Mouse (Mus musculus): ENCODE data around the gene Kcnh4. TPM values are rescaled to one million over a fixed set of nuclear protein-coding genes. Genes with fewer than 3 reads are reported as not detected.
A peak's percentile ranks its signal among the peaks of the same experiment; 100 is the strongest.

Kcnh4 gene
- polyA plus RNA-seq, 1 experiment from 2014 or later: not detected

GRCm38 (mm10) chr11:100762831-100763230, 3.1 kb upstream of the Kcnh4 start, which contains the start of gene Hcrt:
Hcrt (minus strand) TSS chr11:100762931.
- H3K4me3 ChIP-seq: peak within 1 kb of the TSS; percentile 44
- peaks cover 4% of the 10 kb centered on the region; the same call in 1 of the 2 replicates for H3K36me3 ChIP-seq
- no peak for ATAC-seq (ENCODE audit: insufficient number of reproducible peaks, low FRiP score)
- H3K27ac ChIP-seq (ENCODE audit: poor library complexity, severe bottlenecking): no peak within 1 kb of the TSS
- H3K4me2 ChIP-seq: peak within 1 kb of the TSS; percentile 82
- H3K4me1 ChIP-seq (replicated peaks): peaks cover 18% of the 10 kb centered on the region
- no peaks in the 10 kb centered on the region for H3K9me3 ChIP-seq (replicated peaks)
- H3K9ac ChIP-seq: peak within 1 kb of the TSS; percentile 72
- WGBS: 80% methylated on average over 7 of the region's 7 CpGs
- H3K27me3 ChIP-seq (replicated peaks): peaks cover 48% of the 10 kb centered on the region

GRCm38 (mm10) chr11:100761547-100762045, 1.9 kb upstream of the Kcnh4 start:
- H3K9me3 ChIP-seq (replicated peaks): no peaks in the 10 kb centered on the region
- H3K27ac ChIP-seq (ENCODE audit: poor library complexity, severe bottlenecking): no peak overlapping the region
- WGBS: under 1% methylated on average over 27 of the region's 27 CpGs
- H3K4me3 ChIP-seq: peak overlapping the region; percentile 44
- H3K4me2 ChIP-seq: peak overlapping the region; percentile 82
- ATAC-seq (ENCODE audit: insufficient number of reproducible peaks, low FRiP score): peak; percentile 58
- H3K27me3 ChIP-seq (replicated peaks): peaks cover 60% of the 10 kb centered on the region
- H3K9ac ChIP-seq: peak overlapping the region; percentile 72
- peaks cover 18% of the 10 kb centered on the region for H3K4me1 ChIP-seq (replicated peaks)
- H3K36me3 ChIP-seq: peaks cover 4% of the 10 kb centered on the region; the same call in 1 of the 2 replicates

DNA sequence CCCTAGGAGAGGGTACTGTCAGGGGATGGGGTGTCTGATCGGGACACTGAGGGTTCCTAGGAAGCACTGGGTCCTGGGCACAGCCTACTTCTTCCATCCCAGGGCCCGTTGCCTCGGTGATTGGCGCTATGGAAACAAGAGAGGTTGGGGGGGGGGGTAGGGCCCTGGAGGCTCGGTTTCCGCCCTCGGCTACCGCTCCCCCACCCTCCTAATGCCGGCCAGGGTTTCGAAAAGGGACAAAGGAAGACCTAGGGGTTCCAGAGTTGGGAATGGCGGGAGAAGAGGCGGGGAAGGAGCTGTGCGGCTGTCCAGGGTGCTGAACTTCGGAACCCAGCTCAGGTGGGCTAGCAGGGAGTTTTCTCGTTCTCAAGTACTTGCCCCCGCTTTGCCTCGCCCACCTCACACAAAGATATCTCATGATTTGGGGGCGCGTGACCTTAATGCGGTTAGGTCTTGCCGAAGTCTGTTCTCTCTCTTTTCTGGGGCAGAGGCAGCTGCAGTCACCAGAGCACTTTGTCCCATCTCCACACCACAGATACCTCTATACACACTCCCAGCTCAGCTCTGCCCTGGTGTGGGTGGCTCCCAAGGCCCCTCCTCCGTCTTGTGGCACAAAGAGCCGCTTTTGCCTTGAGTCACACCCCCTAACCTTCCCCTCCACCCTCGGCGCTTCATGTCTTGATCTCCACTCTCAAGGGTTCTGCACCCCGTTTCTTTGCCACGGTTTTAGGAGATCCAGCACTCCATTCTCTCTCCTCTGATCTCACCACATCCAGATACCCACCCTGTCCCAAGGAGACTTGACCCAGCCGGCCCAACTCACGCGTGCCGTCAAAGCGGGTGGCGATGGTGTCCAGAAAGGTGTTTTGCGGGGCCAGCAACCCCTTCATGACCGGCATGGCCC, 783 bp downstream of the Kcnh4 start:
- H3K4me2 ChIP-seq: peak overlapping the region; percentile 60
- peak overlapping the region; percentile 32 for H3K4me3 ChIP-seq
- no peak for ATAC-seq (ENCODE audit: insufficient number of reproducible peaks, low FRiP score)
- no peak overlapping the region for H3K9ac ChIP-seq
- H3K36me3 ChIP-seq: no peaks in the 10 kb centered on the region
- WGBS: 2% methylated on average over 35 of the region's 35 CpGs
- H3K9me3 ChIP-seq (replicated peaks): no peaks in the 10 kb centered on the region
- peaks cover 18% of the 10 kb centered on the region for H3K4me1 ChIP-seq (replicated peaks)
- H3K27me3 ChIP-seq (replicated peaks): peaks cover 84% of the 10 kb centered on the region
- no peak overlapping the region for H3K27ac ChIP-seq (ENCODE audit: poor library complexity, severe bottlenecking)

DNA sequence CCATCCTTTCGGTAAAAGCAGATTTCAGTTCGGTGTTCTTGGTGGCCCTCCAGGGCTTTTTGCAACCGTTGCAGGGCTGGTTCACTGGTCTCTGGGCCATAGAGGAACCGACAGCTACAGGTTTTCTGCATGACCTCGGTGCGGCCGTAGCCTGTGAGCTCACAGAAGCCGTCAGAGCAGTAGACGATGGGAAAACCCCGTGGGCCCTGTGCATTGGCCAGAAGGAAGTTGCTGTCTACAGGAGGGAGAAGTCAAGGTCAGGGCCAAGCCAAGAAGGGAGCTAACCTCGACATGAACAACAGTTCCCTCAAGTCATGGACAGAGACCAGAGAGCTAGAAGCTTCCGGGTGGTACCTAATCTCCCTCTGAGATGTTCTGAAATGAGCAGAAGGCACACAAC, 2.2 kb downstream of the Kcnh4 start:
- no peak overlapping the region for H3K4me2 ChIP-seq
- H3K9ac ChIP-seq: no peak overlapping the region
- no peaks in the 10 kb centered on the region for H3K36me3 ChIP-seq
- WGBS: 81% methylated on average over 12 of the region's 12 CpGs
- no peak overlapping the region for H3K4me3 ChIP-seq
- H3K27ac ChIP-seq (ENCODE audit: poor library complexity, severe bottlenecking): no peak overlapping the region
- H3K9me3 ChIP-seq (replicated peaks): no peaks in the 10 kb centered on the region
- peaks cover 18% of the 10 kb centered on the region for H3K4me1 ChIP-seq (replicated peaks)
- peaks cover 83% of the 10 kb centered on the region for H3K27me3 ChIP-seq (replicated peaks)
- no peak for ATAC-seq (ENCODE audit: insufficient number of reproducible peaks, low FRiP score)

GRCm38 (mm10) chr11:100756476-100756875, 3.3 kb downstream of the Kcnh4 start:
- H3K27me3 ChIP-seq (replicated peaks): peaks cover 86% of the 10 kb centered on the region

DNA sequence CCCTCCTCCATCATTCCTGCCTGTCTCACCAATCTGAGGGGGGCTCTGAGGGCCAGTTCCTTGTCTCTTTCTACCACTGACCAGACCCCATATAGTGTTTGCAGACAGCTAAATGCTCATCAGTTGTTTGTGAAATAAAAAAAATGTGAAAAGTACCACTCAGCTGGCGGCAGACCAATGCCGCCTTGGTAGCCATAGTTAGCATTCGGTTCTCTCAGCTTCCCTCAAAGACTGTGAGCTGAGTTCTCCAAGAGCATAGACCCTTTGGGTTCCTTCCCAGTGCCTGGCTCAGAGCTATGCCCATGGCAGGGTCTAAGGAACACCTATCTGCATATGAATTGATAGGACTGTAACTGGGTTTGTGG, 5.1 kb downstream of the Kcnh4 start:
- no peak overlapping the region for H3K4me3 ChIP-seq
- 83% methylated on average over 3 of the region's 3 CpGs for WGBS
- no peak overlapping the region for H3K27ac ChIP-seq (ENCODE audit: poor library complexity, severe bottlenecking)
- H3K4me2 ChIP-seq: no peak overlapping the region
- H3K27me3 ChIP-seq (replicated peaks): peaks cover 84% of the 10 kb centered on the region
- H3K9me3 ChIP-seq (replicated peaks): no peaks in the 10 kb centered on the region; the same call in 1 of the 2 replicates
- no peak overlapping the region for H3K9ac ChIP-seq
- no peak for ATAC-seq (ENCODE audit: insufficient number of reproducible peaks, low FRiP score)
- no peaks in the 10 kb centered on the region for H3K36me3 ChIP-seq
- peaks cover 9% of the 10 kb centered on the region for H3K4me1 ChIP-seq (replicated peaks)

More at GRCm38 (mm10) chr11:100756476-100756875, 3.3 kb downstream of the Kcnh4 start:
- Histone ChIP-seq H3K9ac (no peak overlapping the region), H3K4me2 (no peak overlapping the region), H3K9me3 (replicated peaks) (no peaks in the 10 kb centered on the region; the same call in 1 of the 2 replicates), H3K27ac (ENCODE audit: poor library complexity, severe bottlenecking) (no peak overlapping the region), H3K4me3 (no peak overlapping the region), H3K4me1 (replicated peaks) (peaks cover 12% of the 10 kb centered on the region), H3K36me3 (no peaks in the 10 kb centered on the region)
- 58% methylated on average over 6 of the region's 6 CpGs for WGBS
- ATAC-seq (ENCODE audit: insufficient number of reproducible peaks, low FRiP score): no peak

GRCm38 (mm10) chr11:100754021-100754692, 5.6 kb downstream of the Kcnh4 start:
- H3K4me2 ChIP-seq: no peak overlapping the region
- 76% methylated on average over 12 of the region's 12 CpGs for WGBS
- H3K9me3 ChIP-seq (replicated peaks): no peaks in the 10 kb centered on the region; the same call in 1 of the 2 replicates
- H3K27me3 ChIP-seq (replicated peaks): peaks cover 84% of the 10 kb centered on the region
- H3K9ac ChIP-seq: no peak overlapping the region
- no peak overlapping the region for H3K4me3 ChIP-seq
- peaks cover 4% of the 10 kb centered on the region; the same call in 1 of the 2 replicates for H3K4me1 ChIP-seq (replicated peaks)
- no peak for ATAC-seq (ENCODE audit: insufficient number of reproducible peaks, low FRiP score)
- H3K27ac ChIP-seq (ENCODE audit: poor library complexity, severe bottlenecking): no peak overlapping the region
- H3K36me3 ChIP-seq: no peaks in the 10 kb centered on the region

DNA sequence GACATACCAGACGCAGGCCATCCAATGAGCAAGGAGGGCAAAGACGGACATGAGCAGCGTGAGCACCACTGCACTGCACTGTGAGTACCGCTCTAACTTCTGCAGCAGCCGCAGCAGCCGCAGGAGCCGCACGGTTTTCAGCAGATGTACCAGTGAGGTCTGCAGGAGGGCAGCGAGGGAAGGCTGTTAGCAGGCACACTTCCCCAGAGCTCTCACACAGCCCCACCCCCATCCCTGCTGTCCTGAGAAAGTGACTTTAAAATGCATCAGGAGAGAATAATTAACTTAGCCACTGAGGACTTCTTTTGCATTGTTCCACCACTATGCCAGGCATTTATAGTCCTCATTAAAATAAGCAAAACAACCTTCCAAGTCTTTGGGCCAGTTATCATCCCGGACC, 7.4 kb downstream of the Kcnh4 start:
- H3K27me3 ChIP-seq (replicated peaks): peaks cover 86% of the 10 kb centered on the region
- H3K27ac ChIP-seq (ENCODE audit: poor library complexity, severe bottlenecking): no peak overlapping the region
- H3K9me3 ChIP-seq (replicated peaks): no peaks in the 10 kb centered on the region; the same call in 1 of the 2 replicates
- H3K9ac ChIP-seq: no peak overlapping the region
- 33% methylated on average over 10 of the region's 10 CpGs for WGBS
- no peak overlapping the region for H3K4me3 ChIP-seq
- no peaks in the 10 kb centered on the region for H3K36me3 ChIP-seq
- H3K4me1 ChIP-seq (replicated peaks): no peaks in the 10 kb centered on the region
- no peak overlapping the region for H3K4me2 ChIP-seq
- ATAC-seq (ENCODE audit: insufficient number of reproducible peaks, low FRiP score): no peak

GRCm38 (mm10) chr11:100750127-100750526, 9.6 kb downstream of the Kcnh4 start:
- H3K27me3 ChIP-seq (replicated peaks): peaks cover 87% of the 10 kb centered on the region
- no peak overlapping the region for H3K4me2 ChIP-seq
- H3K4me1 ChIP-seq (replicated peaks): no peaks in the 10 kb centered on the region
- WGBS: 83% methylated on average over 16 of the region's 16 CpGs
- no peak overlapping the region for H3K4me3 ChIP-seq
- ATAC-seq (ENCODE audit: insufficient number of reproducible peaks, low FRiP score): no peak
- H3K27ac ChIP-seq (ENCODE audit: poor library complexity, severe bottlenecking): no peak overlapping the region
- no peaks in the 10 kb centered on the region for H3K36me3 ChIP-seq
- no peaks in the 10 kb centered on the region; the same call in 1 of the 2 replicates for H3K9me3 ChIP-seq (replicated peaks)
- no peak overlapping the region for H3K9ac ChIP-seq

DNA sequence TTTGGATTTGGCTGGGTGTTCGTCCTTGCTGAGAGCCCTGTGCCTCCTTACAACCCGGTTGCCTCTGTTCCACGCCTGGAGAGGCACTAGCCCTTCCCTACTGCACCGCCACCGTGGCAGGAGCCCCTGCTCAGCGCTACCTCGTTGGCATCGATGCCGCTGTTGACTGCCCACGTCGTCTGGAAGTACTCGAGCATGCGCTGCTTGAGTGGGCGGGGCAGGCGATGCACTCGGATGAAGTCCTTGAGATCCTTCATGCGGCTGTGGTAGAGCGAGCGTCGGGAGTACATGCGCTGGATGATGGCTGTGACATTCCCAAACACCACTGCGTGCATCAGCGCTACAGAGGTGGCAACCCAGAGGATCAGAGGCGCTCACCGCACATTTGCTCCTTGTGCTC, 10.3 kb downstream of the Kcnh4 start:
- H3K27me3 ChIP-seq (replicated peaks): peaks cover 81% of the 10 kb centered on the region
- no peaks in the 10 kb centered on the region for H3K36me3 ChIP-seq
- H3K9me3 ChIP-seq (replicated peaks): no peaks in the 10 kb centered on the region; the same call in 1 of the 2 replicates
- H3K4me1 ChIP-seq (replicated peaks): no peaks in the 10 kb centered on the region
- ATAC-seq (ENCODE audit: insufficient number of reproducible peaks, low FRiP score): no peak
- no peak overlapping the region for H3K9ac ChIP-seq
- H3K4me2 ChIP-seq: no peak overlapping the region
- WGBS: 28% methylated on average over 25 of the region's 25 CpGs
- H3K4me3 ChIP-seq: no peak overlapping the region
- H3K27ac ChIP-seq (ENCODE audit: poor library complexity, severe bottlenecking): no peak overlapping the region

DNA sequence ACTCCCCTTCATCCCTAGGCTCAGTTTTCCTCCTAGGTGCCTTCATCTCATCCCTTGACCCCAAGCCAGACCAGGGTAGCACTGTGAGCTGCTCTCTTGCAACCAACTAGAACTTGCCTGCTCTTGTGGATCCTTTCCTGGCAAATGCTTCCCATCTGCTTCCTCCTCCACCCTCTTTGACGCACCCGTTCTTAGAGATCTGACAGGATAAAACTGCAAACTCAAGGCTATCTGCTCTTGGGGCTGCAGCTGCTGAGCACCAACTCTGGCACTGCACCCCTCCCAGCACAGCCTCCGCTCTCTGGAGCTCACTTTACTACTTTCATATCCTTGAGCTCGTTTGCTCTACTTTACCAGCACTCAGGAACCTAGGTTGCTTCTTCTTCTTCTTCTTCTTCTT, 11.1 kb downstream of the Kcnh4 start:
- ATAC-seq (ENCODE audit: insufficient number of reproducible peaks, low FRiP score): no peak
- no peak overlapping the region for H3K4me3 ChIP-seq
- no peak overlapping the region for H3K4me2 ChIP-seq
- no peaks in the 10 kb centered on the region; the same call in 1 of the 2 replicates for H3K9me3 ChIP-seq (replicated peaks)
- H3K9ac ChIP-seq: no peak overlapping the region
- H3K27me3 ChIP-seq (replicated peaks): peaks cover 73% of the 10 kb centered on the region
- H3K36me3 ChIP-seq: no peaks in the 10 kb centered on the region
- 62% methylated on average over 4 of the region's 4 CpGs for WGBS
- H3K4me1 ChIP-seq (replicated peaks): no peaks in the 10 kb centered on the region
- no peak overlapping the region for H3K27ac ChIP-seq (ENCODE audit: poor library complexity, severe bottlenecking)

All from heart, embryonic 12.5 days (tissue).